Mouse (Mus musculus): Measurements from ENCODE around the gene Fignl1. TPM values are rescaled to one million over a fixed set of nuclear protein-coding genes. Genes with fewer than 3 reads are reported as not detected.

Gene Fignl1
- polyA plus RNA-seq, 1 experiment = 0.65 TPM

- no peaks in the 10 kb centered on the region for H3K4me1 ChIP-seq (ENCODE audit: control insufficient read depth, insufficient read depth, low read length)
- DNase-seq = no peak
- 21% methylated on average over 12 of the region's 12 CpGs for WGBS
- H3K4me3 ChIP-seq (replicated peaks; ENCODE audit: insufficient read depth, low read depth, low read length) = no peak overlapping the region
- no peak for TF ChIP-seq POLR2A (IDR thresholded peaks at IDR 0.05; ENCODE audit: borderline replicate concordance, insufficient read depth, low read length)
- no peaks in the 10 kb centered on the region; the same call in 1 of the 2 replicates for H3K27me3 ChIP-seq (ENCODE audit: control insufficient read depth, insufficient read depth, low read length)
- H3K27ac ChIP-seq (ENCODE audit: insufficient read depth, low read length) = no peak overlapping the region
Observed at GRCm38 (mm10) chr11:11823980-11824911, 15.5 kb upstream of the Fignl1 start.

GRCm38 (mm10) chr11:11822181-11823095 is 13.7 kb upstream of the Fignl1 start:
- TF ChIP-seq CTCF (IDR thresholded peaks at IDR 0.05; ENCODE audit: borderline replicate concordance, insufficient read depth, low read depth, low read length) = no peak
- Histone ChIP-seq H3K27me3 (ENCODE audit: control insufficient read depth, insufficient read depth, low read length) (no peaks in the 10 kb centered on the region), H3K4me3 (replicated peaks; ENCODE audit: insufficient read depth, low read depth, low read length) (no peak overlapping the region), H3K27ac (ENCODE audit: insufficient read depth, low read length) (no peak overlapping the region), H3K4me1 (ENCODE audit: control insufficient read depth, insufficient read depth, low read length) (no peaks in the 10 kb centered on the region)
- no peak for DNase-seq
- 77% methylated on average over 20 of the region's 20 CpGs for WGBS

- Histone ChIP-seq H3K4me1 (ENCODE audit: control insufficient read depth, insufficient read depth, low read length) (no peaks in the 10 kb centered on the region), H3K4me3 (replicated peaks; ENCODE audit: insufficient read depth, low read depth, low read length) (no peak overlapping the region), H3K27ac (ENCODE audit: insufficient read depth, low read length) (no peak overlapping the region), H3K27me3 (ENCODE audit: control insufficient read depth, insufficient read depth, low read length) (no peaks in the 10 kb centered on the region)
- DNase-seq = no peak
- TF ChIP-seq CTCF (IDR thresholded peaks at IDR 0.05; ENCODE audit: borderline replicate concordance, insufficient read depth, low read depth, low read length) (no peak), POLR2A (IDR thresholded peaks at IDR 0.05; ENCODE audit: borderline replicate concordance, insufficient read depth, low read length) (no peak)
- WGBS = 31% methylated on average over 15 of the region's 16 CpGs
Observed at GRCm38 (mm10) chr11:11821387-11821975, 12.7 kb upstream of the Fignl1 start.

- H3K27ac ChIP-seq (ENCODE audit: insufficient read depth, low read length) = no peak overlapping the region
- 82% methylated on average over 3 of the region's 3 CpGs for WGBS
- DNase-seq = no peak
- TF ChIP-seq POLR2A (IDR thresholded peaks at IDR 0.05; ENCODE audit: borderline replicate concordance, insufficient read depth, low read length) (no peak), CTCF (IDR thresholded peaks at IDR 0.05; ENCODE audit: borderline replicate concordance, insufficient read depth, low read depth, low read length) (no peak)
- no peaks in the 10 kb centered on the region for H3K4me1 ChIP-seq (ENCODE audit: control insufficient read depth, insufficient read depth, low read length)
- no peak overlapping the region for H3K4me3 ChIP-seq (replicated peaks; ENCODE audit: insufficient read depth, low read depth, low read length)
- no peaks in the 10 kb centered on the region for H3K27me3 ChIP-seq (ENCODE audit: control insufficient read depth, insufficient read depth, low read length)
Observed at GRCm38 (mm10) chr11:11820737-11821136, 12.0 kb upstream of the Fignl1 start.

GRCm38 (mm10) chr11:11820251-11820650 is 11.5 kb upstream of the Fignl1 start:
- TF ChIP-seq POLR2A (IDR thresholded peaks at IDR 0.05; ENCODE audit: borderline replicate concordance, insufficient read depth, low read length) (no peak), CTCF (IDR thresholded peaks at IDR 0.05; ENCODE audit: borderline replicate concordance, insufficient read depth, low read depth, low read length) (peak; percentile 67; the same call in 1 of the 2 replicates)
- H3K4me1 ChIP-seq (ENCODE audit: control insufficient read depth, insufficient read depth, low read length) = no peaks in the 10 kb centered on the region
- H3K27me3 ChIP-seq (ENCODE audit: control insufficient read depth, insufficient read depth, low read length) = no peaks in the 10 kb centered on the region
- H3K4me3 ChIP-seq (replicated peaks; ENCODE audit: insufficient read depth, low read depth, low read length) = no peak overlapping the region
- no peak overlapping the region for H3K27ac ChIP-seq (ENCODE audit: insufficient read depth, low read length)
- DNase-seq = peak; percentile 47 to 60
- 6% methylated on average over 2 of the region's 2 CpGs for WGBS

- Histone ChIP-seq H3K4me3 (replicated peaks; ENCODE audit: insufficient read depth, low read depth, low read length) (no peak overlapping the region), H3K27me3 (ENCODE audit: control insufficient read depth, insufficient read depth, low read length) (no peaks in the 10 kb centered on the region), H3K27ac (ENCODE audit: insufficient read depth, low read length) (no peak overlapping the region), H3K4me1 (ENCODE audit: control insufficient read depth, insufficient read depth, low read length) (no peaks in the 10 kb centered on the region)
- no peak for DNase-seq
- TF ChIP-seq CTCF (IDR thresholded peaks at IDR 0.05; ENCODE audit: borderline replicate concordance, insufficient read depth, low read depth, low read length) (no peak), POLR2A (IDR thresholded peaks at IDR 0.05; ENCODE audit: borderline replicate concordance, insufficient read depth, low read length) (no peak)
- 88% methylated on average over 5 of the region's 5 CpGs for WGBS
Observed at GRCm38 (mm10) chr11:11819206-11819605, 10.4 kb upstream of the Fignl1 start.

GRCm38 (mm10) chr11:11818797-11819196 is 10.0 kb upstream of the Fignl1 start:
- no peak for TF ChIP-seq POLR2A (IDR thresholded peaks at IDR 0.05; ENCODE audit: borderline replicate concordance, insufficient read depth, low read length)
- TF ChIP-seq CTCF (IDR thresholded peaks at IDR 0.05; ENCODE audit: borderline replicate concordance, insufficient read depth, low read depth, low read length) = no peak
- Histone ChIP-seq H3K27me3 (ENCODE audit: control insufficient read depth, insufficient read depth, low read length) (no peaks in the 10 kb centered on the region), H3K27ac (ENCODE audit: insufficient read depth, low read length) (no peak overlapping the region), H3K4me1 (ENCODE audit: control insufficient read depth, insufficient read depth, low read length) (no peaks in the 10 kb centered on the region), H3K4me3 (replicated peaks; ENCODE audit: insufficient read depth, low read depth, low read length) (no peak overlapping the region)
- no peak for DNase-seq
- 89% methylated on average over 6 of the region's 6 CpGs for WGBS
